Mouse (Mus musculus): ENCODE results near the gene Olfr1371.
"Not testable (repeated sequence)": the region's sequence is repeated elsewhere in the genome, so short reads cannot be mapped to it uniquely, and the experiment has no call there.

- not testable (repeated sequence) for TF ChIP-seq POLR2A, CTCF (IDR thresholded peaks at IDR 0.05; ENCODE audit: insufficient read depth, low read depth, low read length)
Observed at GRCm38 (mm10) chr11:52179897-52180296, 33.9 kb downstream of the Olfr1371 start.
